Mouse (Mus musculus) adipocyte (in vitro differentiated cells): ENCODE data around the gene Ccnb2.
"Not testable (repeated sequence)": the region's sequence is repeated elsewhere in the genome, so short reads cannot be mapped to it uniquely, and the experiment has no call there.

Experiments used
- DNase-seq: peaks from one replicate; pipeline ENCODE4 v3.0.0-alpha.2; 2016; ENCODE audit warnings: low spot score

Gene Ccnb2

GRCm38 (mm10) chr9:70421257-70422056 is at the start of gene Ccnb2:
Ccnb2 (minus strand) TSS chr9:70421547.
- DNase-seq: peak; percentile 90

GRCm38 (mm10) chr9:70463091-70463490 is 41.7 kb upstream of the Ccnb2 start:
- not testable (repeated sequence) for DNase-seq

- DNase-seq: no peak
Measured at GRCm38 (mm10) chr9:70452371-70452770, 31.0 kb upstream of the Ccnb2 start.

- no peak for DNase-seq
Measured at GRCm38 (mm10) chr9:70449072-70449471, 27.7 kb upstream of the Ccnb2 start.

- DNase-seq: no peak
Measured at GRCm38 (mm10) chr9:70439959-70440358, 18.6 kb upstream of the Ccnb2 start.

- no peak for DNase-seq
Measured at GRCm38 (mm10) chr9:70422661-70423060, 1.3 kb upstream of the Ccnb2 start.

- DNase-seq: no peak
Measured at GRCm38 (mm10) chr9:70416412-70416811, 4.9 kb downstream of the Ccnb2 start.

GRCm38 (mm10) chr9:70413038-70413437 is 8.3 kb downstream of the Ccnb2 start:
- no peak for DNase-seq

- no peak for DNase-seq
Measured at GRCm38 (mm10) chr9:70410668-70411067, 10.7 kb downstream of the Ccnb2 start.

- DNase-seq: no peak
Measured at GRCm38 (mm10) chr9:70409743-70410142, 11.6 kb downstream of the Ccnb2 start.

- DNase-seq: peak; percentile 56
Measured at GRCm38 (mm10) chr9:70408791-70409190, 12.6 kb downstream of the Ccnb2 start.

- no peak for DNase-seq
Measured at GRCm38 (mm10) chr9:70406596-70406995, 14.8 kb downstream of the Ccnb2 start.

- DNase-seq: no peak
Measured at GRCm38 (mm10) chr9:70401937-70402539, 19.3 kb downstream of the Ccnb2 start.

- no peak for DNase-seq
Measured at GRCm38 (mm10) chr9:70396083-70396482, 25.3 kb downstream of the Ccnb2 start.

- DNase-seq: no peak
Measured at GRCm38 (mm10) chr9:70395617-70396016, 25.7 kb downstream of the Ccnb2 start.

- DNase-seq: peak; percentile 90
Measured at GRCm38 (mm10) chr9:70392563-70392907, 28.8 kb downstream of the Ccnb2 start.

GRCm38 (mm10) chr9:70391660-70392562 is 29.4 kb downstream of the Ccnb2 start:
- no peak for DNase-seq

- DNase-seq: no peak
Measured at GRCm38 (mm10) chr9:70391042-70391441, 30.3 kb downstream of the Ccnb2 start.

GRCm38 (mm10) chr9:70389548-70389947 is 31.8 kb downstream of the Ccnb2 start:
- DNase-seq: peak; percentile 42

GRCm38 (mm10) chr9:70387410-70388119 is 33.8 kb downstream of the Ccnb2 start:
- DNase-seq: no peak

- DNase-seq: no peak
Measured at GRCm38 (mm10) chr9:70384958-70385728, 36.2 kb downstream of the Ccnb2 start.
